Comparison of ENCODE assay signal across 7 mouse cellular contexts in the genomic region with DNA sequence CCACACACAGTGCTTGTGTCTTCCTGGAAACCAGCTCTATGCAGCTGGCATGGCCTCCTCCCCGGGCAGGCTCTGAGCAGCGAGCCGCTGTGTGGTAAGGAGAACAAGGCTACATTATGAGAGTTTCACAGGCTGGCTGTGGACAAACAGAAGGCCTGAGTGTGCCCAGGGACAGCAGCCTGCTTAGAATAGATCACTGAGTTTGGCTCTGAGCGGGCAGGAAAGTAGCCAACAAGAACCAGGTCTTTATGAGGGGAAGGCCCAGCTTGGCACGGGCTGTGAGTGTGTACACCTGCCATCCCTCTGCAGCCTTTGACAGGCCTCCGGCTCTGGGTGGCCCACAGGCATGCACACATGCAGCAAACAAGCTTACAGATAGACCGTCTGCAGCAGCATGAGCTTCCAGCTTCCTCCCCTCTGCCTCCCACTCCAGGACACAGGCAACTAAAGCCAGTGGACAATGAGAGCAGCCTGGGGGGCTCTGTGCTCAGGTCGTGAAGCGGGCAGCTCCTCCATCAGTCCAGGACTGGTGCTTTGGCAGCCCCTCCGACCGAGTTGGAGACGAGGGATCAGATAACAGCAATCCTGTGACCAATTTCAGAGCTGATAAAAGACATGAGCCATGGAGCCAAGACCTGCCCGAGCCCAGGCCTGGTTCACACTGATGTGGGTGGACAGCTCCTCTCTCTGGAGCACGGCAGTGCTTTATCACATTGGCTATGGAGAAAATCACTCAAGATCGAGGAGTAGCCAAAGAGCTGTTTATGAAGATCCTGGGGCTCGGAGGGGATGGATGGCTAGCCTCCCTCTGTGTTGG. TPM values are rescaled to one million over a fixed set of nuclear protein-coding genes. Genes with fewer than 3 reads are reported as not detected.
A peak's percentile ranks its signal among the peaks of the same experiment; 100 is the strongest.
DNase-seq lines count a peak whose midpoint lies in the region; TF ChIP-seq lines count a peak whose summit lies in the region.

No protein-coding gene starts in this region.

- TF ChIP-seq CTCF in bone marrow, adult 2 months (IDR thresholded peaks at IDR 0.05; ENCODE audit: control insufficient read depth, insufficient read depth, low read length): no peak
- no peak for TF ChIP-seq CTCF in gastrocnemius, adult 2 months (IDR thresholded peaks at IDR 0.05)
- no peak for TF ChIP-seq CTCF in left cerebral cortex, adult 2 months (IDR thresholded peaks at IDR 0.05)

- peak; percentile 44 for DNase-seq in MN1 (ENCODE audit: low spot score)
- DNase-seq in gastrocnemius, adult 2 months: peak; percentile 87
- peak; percentile 27 to 48 for DNase-seq in left cerebral cortex, adult 2 months (ENCODE audit: extremely low spot score in 1 of 2, low spot score in 2 of 2)
- DNase-seq in right cerebral cortex, postnatal 4 days: peak; percentile 46
- DNase-seq in thymus, postnatal 0 days (ENCODE audit: low spot score): no peak
- DNase-seq in urinary bladder, postnatal 4 days (ENCODE audit: low spot score in 2 of 2): no peak

- 79% methylated on average over 16 of the region's 16 CpGs for WGBS in bone marrow, adult 2 months

- no peaks in the 10 kb centered on the region; the same call in 1 of the 2 replicates for H3K4me1 ChIP-seq in bone marrow, adult 2 months (ENCODE audit: control insufficient read depth, insufficient read depth, low read length)

- H3K4me3 ChIP-seq in bone marrow, adult 2 months (replicated peaks; ENCODE audit: control insufficient read depth, low read depth, low read length): no peak overlapping the region
- peak overlapping the region; percentile 30 for H3K4me3 ChIP-seq in gastrocnemius, adult 2 months
- H3K4me3 ChIP-seq in left cerebral cortex, adult 2 months: no peak overlapping the region

- no peak overlapping the region for H3K27ac ChIP-seq in bone marrow, adult 2 months (ENCODE audit: control insufficient read depth, insufficient read depth, low read depth, low read length, poor library complexity)
- H3K27ac ChIP-seq in gastrocnemius, adult 2 months: peak overlapping the region; percentile 89
- H3K27ac ChIP-seq in left cerebral cortex, adult 2 months: peak overlapping the region; percentile 56; the same call in 1 of the 2 replicates

- 0 out of 2 replicates have a peak, but pooled peaks have one; percentile 23 for TF ChIP-seq POLR2A in bone marrow, adult 2 months (IDR thresholded peaks at IDR 0.05; ENCODE audit: borderline replicate concordance, control insufficient read depth, low read depth, low read length)

- intact Hi-C loops in gastrocnemius, adult 2 months (cut with DNase I): loop anchor here (2.0 kb wide), 1 partner anchor 44 kb away; no protein-coding TSS in a partner anchor
- intact Hi-C loops in left cerebral cortex, adult 2 months (cut with DNase I): no loop called here

RNA-seq across cellular contexts. Expression of gene Bloc1s4, which starts 9.4 kb away (rescaled TPM):
- 13.6 and 14.4 TPM in 2 replicates for polyA plus RNA-seq in bone marrow, adult 2 months (2011; ENCODE audit: insufficient read depth, insufficient read length, low replicate concordance, missing spikeins)
- 10 to 100 TPM in 1 of 2 experiments, 1 to 10 TPM in 1; 9.1 to 11.0 TPM for total RNA-seq in gastrocnemius, adult 2 months (2021)
- total RNA-seq in left cerebral cortex, adult 2 months (2021): 10 to 100 TPM; 19.3 to 19.7 TPM
- polyA plus RNA-seq in thymus, postnatal 0 days (2015; fragmentation: Nextera tagmentation; extraction: Ambion mirVana): 37.3 and 42.2 TPM in 2 replicates

RNA-seq across cellular contexts. Expression of gene D5Ertd579e, which starts 43.2 kb away (rescaled TPM):
- 23.9 and 28.6 TPM in 2 replicates for polyA plus RNA-seq in bone marrow, adult 2 months (2011; ENCODE audit: insufficient read depth, insufficient read length, low replicate concordance, missing spikeins)
- 10 to 100 TPM; 86.4 to 98.1 TPM for total RNA-seq in gastrocnemius, adult 2 months (2021)
- total RNA-seq in left cerebral cortex, adult 2 months (2021): 100 to 1,000 TPM in 1 of 2 experiments, 10 to 100 TPM in 1; 93.9 to 111 TPM
- 20.9 and 27.1 TPM in 2 replicates for polyA plus RNA-seq in thymus, postnatal 0 days (2015; fragmentation: Nextera tagmentation; extraction: Ambion mirVana)

RNA-seq across cellular contexts. Expression of gene Mrfap1, which starts 57.6 kb away (rescaled TPM):
- 122 and 153 TPM in 2 replicates for polyA plus RNA-seq in bone marrow, adult 2 months (2011; ENCODE audit: insufficient read depth, insufficient read length, low replicate concordance, missing spikeins)
- total RNA-seq in gastrocnemius, adult 2 months (2021): 100 to 1,000 TPM; 207 to 261 TPM
- total RNA-seq in left cerebral cortex, adult 2 months (2021): 100 to 1,000 TPM; 409 to 435 TPM
- 322 and 329 TPM in 2 replicates for polyA plus RNA-seq in thymus, postnatal 0 days (2015; fragmentation: Nextera tagmentation; extraction: Ambion mirVana)

Comparison
In these comparisons a context has a peak if more than half of its experiments do, and no peak if none do; other contexts are left out.
1. DNase-seq: peak in MN1 (single experiment), gastrocnemius, adult 2 months (single experiment), left cerebral cortex, adult 2 months (2 of 2) and right cerebral cortex, postnatal 4 days (single experiment); none in thymus, postnatal 0 days (single experiment) and urinary bladder, postnatal 4 days (0 of 2).